Mouse (Mus musculus): ENCODE measurements around the gene Ttc28. TPM values are rescaled to one million over a fixed set of nuclear protein-coding genes. Genes with fewer than 3 reads are reported as not detected.

Ttc28 gene
- total RNA-seq, 2 experiments from 2014 or later: 12.4 to 13.0 TPM

- no peak for DNase-seq
These were observed 405.0 kb downstream of the Ttc28 start for GRCm38 (mm10) chr5:111284420-111285175.

- DNase-seq: no peak
These were observed 408.0 kb downstream of the Ttc28 start for GRCm38 (mm10) chr5:111287571-111287970.

DNA sequence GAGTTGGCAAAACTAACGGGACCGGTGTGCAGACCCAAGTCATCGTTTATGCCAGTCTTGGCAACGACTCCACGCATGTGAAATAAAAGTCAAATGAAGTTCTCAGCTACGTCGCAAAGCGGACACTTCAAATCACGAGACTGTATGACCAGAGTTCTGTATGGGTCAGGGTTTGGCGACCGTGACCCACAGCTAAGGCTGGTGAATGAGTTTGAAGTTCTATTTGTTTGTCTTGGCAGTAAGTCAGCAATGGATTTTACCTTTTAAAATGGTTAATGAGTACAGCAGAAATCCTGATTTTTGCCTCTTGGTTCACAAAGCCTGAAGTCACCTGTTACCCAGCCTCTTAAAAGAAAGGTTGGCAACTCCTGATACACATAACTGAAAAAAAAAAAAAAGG, 408.9 kb downstream of the Ttc28 start:
- no peak for DNase-seq

GRCm38 (mm10) chr5:111290071-111290470, 410.5 kb downstream of the Ttc28 start:
- DNase-seq: no peak

- DNase-seq: no peak
These were observed 412.0 kb downstream of the Ttc28 start for GRCm38 (mm10) chr5:111291639-111292038.

- DNase-seq: no peak
These were observed 418.2 kb downstream of the Ttc28 start for GRCm38 (mm10) chr5:111297801-111298200.

GRCm38 (mm10) chr5:111298706-111299105, 419.1 kb downstream of the Ttc28 start:
- no peak for DNase-seq

GRCm38 (mm10) chr5:111300776-111301175, 421.2 kb downstream of the Ttc28 start:
- no peak for DNase-seq

DNA sequence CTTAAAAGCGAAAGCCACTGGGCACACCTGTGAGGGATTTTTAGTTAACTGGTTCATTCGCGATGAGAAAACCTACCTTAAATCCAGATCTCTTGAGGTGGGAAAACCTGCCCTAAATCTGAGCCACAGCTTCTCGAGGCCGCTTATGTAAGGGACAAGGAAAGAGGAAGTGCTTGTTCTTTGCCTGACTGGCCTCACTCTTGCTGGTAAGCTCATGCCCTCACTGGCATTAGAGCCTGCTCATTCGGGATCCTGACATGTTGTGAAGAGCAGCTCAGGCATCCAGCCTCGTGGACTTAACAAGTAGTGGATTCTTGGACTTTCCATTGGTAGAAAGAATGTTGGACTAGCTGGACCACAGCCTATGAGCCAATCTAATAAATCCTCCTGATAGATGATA, 422.1 kb downstream of the Ttc28 start:
- no peak for DNase-seq

GRCm38 (mm10) chr5:111304730-111305129, 425.1 kb downstream of the Ttc28 start:
- DNase-seq: no peak

- peak in 1 of 2 experiments; percentile 18 for DNase-seq
These were observed 430.6 kb downstream of the Ttc28 start for GRCm38 (mm10) chr5:111310185-111310584.

- no peak for DNase-seq
These were observed 434.2 kb downstream of the Ttc28 start for GRCm38 (mm10) chr5:111313833-111314232.

DNA sequence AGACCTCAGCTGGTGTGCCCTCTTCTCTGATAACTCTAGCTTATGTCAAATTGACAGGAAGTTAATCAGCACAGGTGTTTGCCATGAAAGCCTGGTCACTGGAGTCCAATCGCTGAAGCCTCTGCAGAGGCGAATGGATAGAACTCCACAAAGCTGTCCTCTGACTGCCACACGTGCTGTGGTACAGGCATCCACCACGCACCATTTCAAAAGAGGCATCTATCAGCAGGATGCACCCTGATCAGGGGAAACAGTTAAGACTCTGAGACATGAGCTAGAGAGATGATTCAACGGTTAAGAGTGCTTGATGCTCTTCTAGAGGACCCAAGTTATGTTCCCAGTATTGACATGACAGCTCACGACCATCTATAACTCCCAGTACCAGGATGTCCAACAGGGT, 435.5 kb downstream of the Ttc28 start:
- DNase-seq: no peak

DNA sequence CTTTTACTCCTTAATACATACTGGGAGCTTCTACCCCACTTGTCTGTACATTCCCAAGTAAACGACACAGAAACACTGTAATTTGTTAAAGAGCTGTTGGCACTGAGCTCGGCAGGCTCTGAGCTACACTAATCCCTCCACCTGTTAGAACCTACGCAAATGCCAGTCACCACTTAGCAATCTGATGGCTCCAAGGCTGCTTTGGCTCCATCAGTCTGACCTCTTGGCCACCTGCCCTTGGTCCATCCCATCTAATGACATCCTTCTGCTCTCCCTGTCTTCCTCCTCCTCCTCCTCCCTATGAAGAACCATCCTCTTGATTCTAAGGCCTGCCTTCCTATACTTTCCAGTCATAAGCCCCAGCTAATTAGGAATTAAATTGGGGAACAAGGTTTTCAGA, 437.9 kb downstream of the Ttc28 start:
- no peak for DNase-seq

- DNase-seq: no peak
These were observed 439.3 kb downstream of the Ttc28 start for GRCm38 (mm10) chr5:111318946-111319345.

DNA sequence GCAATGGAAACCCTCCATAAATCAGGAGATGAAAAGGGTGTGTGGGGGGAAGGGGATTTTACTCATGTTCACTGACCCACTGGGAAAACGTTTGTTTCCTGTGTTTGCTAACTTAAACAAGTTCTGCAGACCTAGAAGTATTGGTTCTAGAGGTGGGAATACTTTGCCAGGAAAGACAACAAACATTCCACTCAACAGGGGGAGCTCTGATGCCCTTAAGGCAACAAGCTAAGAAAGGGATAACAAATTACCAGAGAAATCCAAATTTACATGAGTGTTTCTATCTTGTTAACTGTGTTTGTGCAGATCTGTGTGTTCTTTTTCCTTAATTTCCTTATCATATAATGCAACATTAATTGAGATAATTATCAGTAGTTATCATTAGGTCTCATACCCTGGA, 446.2 kb downstream of the Ttc28 start:
- DNase-seq: no peak

DNA sequence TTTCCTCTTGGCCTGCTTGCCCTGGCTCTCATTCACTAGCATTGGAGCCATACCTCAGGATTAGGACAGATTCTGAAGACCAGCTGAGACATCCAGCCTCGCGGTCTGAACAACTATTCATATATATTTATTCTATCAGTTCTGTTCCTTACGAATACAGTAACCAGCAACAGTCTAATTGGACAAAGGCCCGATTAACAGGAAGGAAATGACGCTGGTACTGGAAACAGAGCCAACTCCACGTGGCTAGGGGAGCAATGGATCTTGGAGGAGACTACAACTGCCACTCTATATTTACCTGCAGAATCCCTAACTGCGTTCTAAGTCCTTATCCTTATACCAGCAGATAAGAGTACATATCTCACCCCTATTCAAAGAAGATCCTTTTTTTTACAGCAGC, 447.8 kb downstream of the Ttc28 start:
- DNase-seq: no peak

DNA sequence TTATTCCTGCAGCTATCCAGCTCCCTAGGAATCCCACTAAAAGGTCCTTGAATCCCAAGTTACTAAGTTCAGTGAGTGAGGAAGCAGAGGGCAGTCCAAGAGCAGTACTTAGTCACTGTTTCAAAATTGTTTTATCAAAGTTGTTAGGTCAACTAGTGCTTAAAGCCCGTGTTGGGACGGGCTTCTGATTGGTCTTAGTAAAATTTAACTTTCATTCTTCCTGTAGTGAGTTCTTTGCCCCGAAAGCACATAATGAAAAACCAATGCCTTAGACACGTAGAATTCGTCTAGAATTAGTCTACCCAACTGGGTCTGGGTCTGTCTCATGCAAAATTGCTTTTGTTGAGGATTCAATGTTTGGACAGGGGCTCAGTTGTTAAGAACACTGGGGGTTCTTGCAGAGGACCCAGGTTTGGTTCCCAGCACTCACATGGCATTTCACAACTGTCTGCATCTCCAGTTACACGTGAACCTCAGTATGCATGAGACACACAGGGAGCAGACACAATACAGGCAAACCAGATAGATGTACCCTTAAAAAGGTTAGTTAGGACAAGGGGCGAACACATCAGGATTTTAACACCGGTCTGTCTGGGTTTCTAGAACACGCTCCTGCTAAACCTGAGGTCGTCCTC, 450.3 kb downstream of the Ttc28 start:
- no peak for DNase-seq

DNA sequence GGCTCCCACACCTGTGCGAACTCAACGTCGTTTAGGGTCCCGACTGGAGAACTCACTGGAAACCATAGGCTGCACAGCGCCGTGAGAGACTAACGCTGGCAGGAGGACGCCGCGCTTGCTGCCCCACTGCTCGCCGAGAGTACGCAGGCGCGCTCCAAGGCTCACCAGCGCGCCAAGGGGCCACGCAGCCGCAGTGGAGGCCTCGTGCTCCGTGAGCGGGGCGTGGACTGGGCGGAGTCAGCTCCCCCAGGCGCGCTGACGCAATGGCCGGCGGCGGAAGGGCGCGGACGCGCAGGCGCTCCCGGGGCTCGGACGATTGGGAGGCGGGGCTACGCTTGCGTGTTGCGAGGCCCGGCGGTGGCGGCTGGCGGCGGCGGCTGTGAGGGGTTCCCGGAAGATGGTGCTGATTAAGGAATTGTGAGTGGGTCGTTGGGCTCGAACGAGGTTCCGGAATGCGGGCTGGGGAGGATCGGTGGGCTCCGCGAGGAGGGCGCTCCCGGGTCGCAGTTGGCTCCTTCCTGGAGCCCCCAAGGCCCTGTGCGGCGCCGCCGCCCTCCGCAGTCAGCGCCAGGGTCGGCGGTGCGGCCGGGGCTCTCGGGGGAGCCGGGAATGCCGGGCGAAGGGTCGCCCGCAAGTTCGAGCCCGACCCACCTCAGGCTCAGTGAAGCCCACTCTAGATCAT, 451.0 kb downstream of the Ttc28 start, which contains the start of gene Pitpnb:
Gene Pitpnb, plus strand, starts transcription at position 347 of the 682 bp plus-strand sequence.
- DNase-seq: peak; percentile 98 to 99

DNA sequence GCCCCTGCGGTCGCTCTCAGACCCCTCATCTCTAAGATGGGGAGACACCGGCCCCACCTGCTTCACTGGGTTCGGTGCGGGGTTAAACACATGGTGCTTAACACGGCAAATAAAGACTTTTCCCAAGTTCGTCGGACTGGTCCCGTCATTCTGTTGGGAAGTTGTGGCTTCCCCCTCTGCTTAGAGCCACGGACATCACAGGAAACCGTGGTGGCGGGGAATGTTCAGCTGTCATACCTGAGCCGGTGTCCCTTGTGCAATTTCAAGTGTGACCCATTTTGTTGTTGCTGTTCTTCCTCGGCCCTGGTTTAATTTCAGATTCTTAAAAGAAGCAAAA, 451.5 kb downstream of the Ttc28 start:
- DNase-seq: no peak

GRCm38 (mm10) chr5:111335939-111336691, 456.5 kb downstream of the Ttc28 start:
- no peak for DNase-seq

Measured in heart, adult 18-20 months (tissue).